Mouse (Mus musculus) heart, adult 2 months (tissue): Measurements from ENCODE around the gene Krt26. TPM values are rescaled to one million over a fixed set of nuclear protein-coding genes. Genes with fewer than 3 reads are reported as not detected.

Experiments
- DNase-seq, 2 experiments: peaks; one replicate each; pipeline ENCODE4 v3.0.0; 2021
- H3K27ac ChIP-seq: fragments of 200-600 bp; 2 replicates; pipeline ENCODE4 v1.8.1; 2022
- H3K27me3 ChIP-seq: fragments of 200-500 bp; 2 replicates; pipeline ENCODE4 v1.6.1; 2012; ENCODE audit warnings: mild to moderate bottlenecking, low read length, inconsistent platforms, mixed read lengths; ENCODE audit not compliant: control insufficient read depth, insufficient read depth
- H3K36me3 ChIP-seq: fragments of 200-500 bp; 2 replicates; pipeline ENCODE4 v1.6.1; 2012; ENCODE audit warnings: low read length, inconsistent platforms; ENCODE audit not compliant: control insufficient read depth, insufficient read depth
- H3K4me1 ChIP-seq: fragments of 200-500 bp; 2 replicates; pipeline ENCODE4 v1.6.1; 2011; ENCODE audit warnings: low read length; ENCODE audit not compliant: control insufficient read depth, insufficient read depth
- H3K4me3 ChIP-seq: fragments of 200-600 bp; 2 replicates; pipeline ENCODE4 v1.8.1; 2022
- H3K79me2 ChIP-seq: fragments of 200-500 bp; replicated peaks from 2 replicates; pipeline ENCODE4 v1.6.1; 2012; ENCODE audit warnings: mild to moderate bottlenecking, inconsistent platforms, low read length, moderate library complexity, mixed read lengths; ENCODE audit not compliant: control insufficient read depth, insufficient read depth
- H3K9ac ChIP-seq: fragments of 200-500 bp; 2 replicates; pipeline ENCODE4 v1.6.1; 2012; ENCODE audit warnings: low read depth, mild to moderate bottlenecking, control low read depth, inconsistent platforms, low read length, mixed read lengths
- CTCF ChIP-seq: fragments of 200-600 bp; IDR thresholded peaks from 2 replicates; pipeline ENCODE4 v1.8.1; 2022; ENCODE audit warnings: antibody characterized with exemption, mild to moderate bottlenecking, moderate library complexity
- EP300 ChIP-seq: fragments of 200-500 bp; IDR thresholded peaks from 2 replicates; pipeline ENCODE4 v1.6.1; 2011; ENCODE audit warnings: low read depth, low read length, control low read depth; ENCODE audit not compliant: insufficient read depth
- POLR2A ChIP-seq: fragments of 200-500 bp; IDR thresholded peaks from 2 replicates; pipeline ENCODE4 v1.6.1; 2011; ENCODE audit warnings: mild to moderate bottlenecking, low read depth, low read length, control low read depth; ENCODE audit not compliant: insufficient read depth
- WGBS: fragments of 180-500 bp; shearing (Covaris S2); methylation state at CpG from one replicate; pipeline ENCODE4 v1.1.7; 2018; 5-methylcytosine and 5-hydroxymethylcytosine counted together
- intact Hi-C: fragments of 180-260 bp; cut with DNase I; formaldehyde crosslinking; loops from one replicate; pipeline ENCODE4 v1.15.1; 2025
- polyA plus RNA-seq: library from polyadenylated mRNA; depleted of rRNA; stranded (reverse); fragments of >200 nt; gene quantifications from 2 replicates; pipeline ENCODE4 v1.2.3, GENCODE M21; 2012
- total RNA-seq, 2 experiments: library from RNA; stranded (reverse); gene quantifications; 2 replicates each; pipeline ENCODE4 v1.2.3; 2021

Krt26 gene
- total and polyA plus RNA-seq, 3 experiments, result not detected

DNA sequence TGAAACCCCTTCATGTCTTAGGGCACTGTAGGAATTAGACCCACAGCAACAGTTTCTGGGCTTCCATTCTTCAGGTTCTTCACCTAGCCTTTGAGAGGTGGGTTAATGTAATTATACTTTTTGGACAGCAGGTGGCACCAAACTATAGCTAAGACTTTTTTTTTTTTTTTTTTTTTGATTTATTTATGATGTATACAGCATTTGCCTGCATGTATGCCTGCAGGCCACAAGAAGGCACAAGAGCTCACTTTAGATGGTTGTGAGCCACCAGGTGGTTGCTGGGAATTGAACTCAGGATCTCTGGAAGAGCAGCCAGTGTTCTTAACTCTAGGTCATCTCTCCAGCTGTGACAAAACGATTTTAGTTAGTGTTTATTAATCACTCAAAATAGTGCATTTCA is 26.9 kb downstream of the Krt26 start:
- Histone ChIP-seq H3K27me3 (no peaks in the 10 kb centered on the region), H3K27ac (no peak overlapping the region), H3K79me2 (no peaks in the 10 kb centered on the region), H3K4me3 (no peak overlapping the region), H3K36me3 (no peaks in the 10 kb centered on the region), H3K9ac (no peak overlapping the region), H3K4me1 (no peaks in the 10 kb centered on the region)
- 94% methylated on average over 1 of the region's 1 CpGs for WGBS
- DNase-seq, result no peak
- TF ChIP-seq POLR2A (no peak), CTCF (peak; percentile 74), EP300 (no peak)
- intact Hi-C loops, result loop anchor here (5.0 kb wide), 1 partner anchor 151 kb away; no protein-coding TSS in a partner anchor

- intact Hi-C loops, result loop anchor here (2.0 kb wide), 1 partner anchor 119 kb away; no protein-coding TSS in a partner anchor
- no peaks in the 10 kb centered on the region for H3K4me1 ChIP-seq
- H3K4me3 ChIP-seq, result no peak overlapping the region
- TF ChIP-seq EP300 (no peak), POLR2A (no peak), CTCF (peak; percentile 88)
- H3K27me3 ChIP-seq, result no peaks in the 10 kb centered on the region
- no peaks in the 10 kb centered on the region for H3K36me3 ChIP-seq
- DNase-seq, result peak; percentile 40 to 60
- H3K27ac ChIP-seq, result no peak overlapping the region
- no peaks in the 10 kb centered on the region for H3K79me2 ChIP-seq
- WGBS, result 28% methylated on average over 2 of the region's 2 CpGs
- H3K9ac ChIP-seq, result no peak overlapping the region
Measured at GRCm38 (mm10) chr11:99307579-99307978, 30.2 kb downstream of the Krt26 start.

DNA sequence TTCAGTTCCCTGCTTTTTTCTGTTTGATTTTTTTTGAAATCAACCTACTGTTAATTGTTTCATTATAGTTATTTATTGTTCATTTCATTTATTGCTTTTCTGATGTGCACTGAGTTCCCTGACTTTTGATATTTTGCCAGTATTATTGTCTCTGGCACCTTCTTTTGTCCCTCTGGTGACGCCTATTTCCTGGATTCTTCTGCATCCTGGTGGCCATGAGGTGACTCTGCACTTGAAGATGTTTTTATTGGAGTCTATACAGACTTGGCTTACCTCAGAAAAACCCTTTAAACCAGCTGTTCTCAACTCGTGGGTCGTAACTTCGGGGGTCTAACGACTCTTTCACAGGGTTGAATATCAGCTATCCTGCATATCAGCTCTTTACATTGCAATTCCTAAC is 42.7 kb downstream of the Krt26 start:
- H3K4me1 ChIP-seq, result no peaks in the 10 kb centered on the region
- DNase-seq, result no peak
- 33% methylated on average over 5 of the region's 5 CpGs for WGBS
- intact Hi-C loops, result no loop called here
- H3K27ac ChIP-seq, result no peak overlapping the region
- no peaks in the 10 kb centered on the region for H3K36me3 ChIP-seq
- H3K9ac ChIP-seq, result no peak overlapping the region
- H3K27me3 ChIP-seq, result no peaks in the 10 kb centered on the region
- H3K4me3 ChIP-seq, result no peak overlapping the region
- H3K79me2 ChIP-seq, result no peaks in the 10 kb centered on the region
- TF ChIP-seq CTCF, result peak; percentile 55
- no peak for TF ChIP-seq POLR2A

DNA sequence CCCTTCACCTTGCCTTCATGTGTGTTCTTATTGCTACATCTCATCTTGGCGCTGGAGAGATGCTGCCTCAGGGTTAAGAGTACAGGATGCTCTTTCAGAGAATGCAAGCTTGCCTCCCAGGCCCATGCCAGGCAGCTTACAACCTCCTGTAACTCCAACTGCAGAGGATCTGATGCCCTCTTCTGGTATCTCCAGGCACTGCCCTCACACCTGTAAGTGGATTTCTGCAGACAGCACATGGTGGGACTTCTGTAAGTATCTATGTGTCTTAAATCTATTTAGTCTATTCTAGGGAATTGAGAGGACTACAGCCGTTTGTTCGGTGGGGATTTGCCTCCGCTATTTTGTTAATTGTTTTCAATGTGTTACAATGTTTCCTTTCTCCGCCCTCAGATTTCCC is 44.9 kb downstream of the Krt26 start:
- Histone ChIP-seq H3K27ac (no peak overlapping the region), H3K4me3 (no peak overlapping the region), H3K9ac (no peak overlapping the region), H3K4me1 (no peaks in the 10 kb centered on the region), H3K36me3 (no peaks in the 10 kb centered on the region), H3K79me2 (no peaks in the 10 kb centered on the region), H3K27me3 (no peaks in the 10 kb centered on the region)
- TF ChIP-seq CTCF (peak; percentile 86), EP300 (no peak)
- 46% methylated on average over 5 of the region's 5 CpGs for WGBS
- intact Hi-C loops, result loop anchor here (1.0 to 5.0 kb wide), 3 partner anchors 44 to 104 kb away; no protein-coding TSS in a partner anchor
- DNase-seq, result peak; percentile 20 to 41

- intact Hi-C loops, result no loop called here
- no peaks in the 10 kb centered on the region for H3K36me3 ChIP-seq
- WGBS, result 44% methylated on average over 11 of the region's 11 CpGs
- H3K27me3 ChIP-seq, result peaks cover 2% of the 10 kb centered on the region; the same call in 1 of the 2 replicates
- no peaks in the 10 kb centered on the region for H3K79me2 ChIP-seq
- no peak within 1 kb of the TSS for H3K27ac ChIP-seq
- no peak for DNase-seq
- H3K9ac ChIP-seq, result no peak within 1 kb of the TSS
- no peak for TF ChIP-seq POLR2A
- TF ChIP-seq CTCF, result no peak
- no peak for TF ChIP-seq EP300
- H3K4me1 ChIP-seq, result no peaks in the 10 kb centered on the region
- no peak within 1 kb of the TSS for H3K4me3 ChIP-seq
Measured at GRCm38 (mm10) chr11:99284833-99285312, 52.9 kb downstream of the Krt26 start, which contains the start of gene Krt24. Gene Krt24 (minus strand): TSS chr11:99285262.

DNA sequence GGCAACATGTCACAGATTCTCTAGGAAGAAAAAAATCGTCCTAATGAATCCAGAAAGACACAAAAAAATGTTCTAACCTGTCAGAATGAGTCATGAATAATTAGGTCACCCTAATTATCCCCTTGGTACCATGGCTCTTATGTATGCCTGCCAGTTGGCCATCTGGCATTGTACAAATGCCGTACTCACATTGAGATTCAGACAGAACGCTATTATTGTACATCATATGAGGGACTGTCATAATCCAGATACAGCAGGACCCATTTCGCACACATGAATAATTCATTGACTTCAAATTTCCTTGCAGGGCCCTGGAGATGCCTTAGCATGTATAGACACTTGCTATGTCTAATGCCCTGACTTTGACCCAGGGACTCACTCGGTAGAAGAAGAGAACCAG is 53.8 kb downstream of the Krt26 start:
- H3K4me3 ChIP-seq, result no peak overlapping the region
- no peak for DNase-seq
- intact Hi-C loops, result no loop called here
- no peak overlapping the region for H3K9ac ChIP-seq
- no peaks in the 10 kb centered on the region for H3K36me3 ChIP-seq
- peaks cover 2% of the 10 kb centered on the region; the same call in 1 of the 2 replicates for H3K27me3 ChIP-seq
- TF ChIP-seq EP300 (no peak), CTCF (no peak), POLR2A (no peak)
- WGBS, result 83% methylated on average over 5 of the region's 5 CpGs
- no peak overlapping the region for H3K27ac ChIP-seq
- H3K79me2 ChIP-seq, result no peaks in the 10 kb centered on the region
- no peaks in the 10 kb centered on the region for H3K4me1 ChIP-seq
